Mouse (Mus musculus) heart, embryonic 16.5 days (tissue): ENCODE measurements around the gene Akap13. TPM values are rescaled to one million over a fixed set of nuclear protein-coding genes. Genes with fewer than 3 reads are reported as not detected.

Experiments used
- ATAC-seq: fragments of 200-750 bp; cut with Nextera tagmentation; replicated peaks from 2 replicates; pipeline ENCODE4 v1.8.0; 2017; ENCODE audit warnings: moderate number of reproducible peaks; ENCODE audit not compliant: insufficient read depth, low FRiP score; ENCODE audit errors: extremely low read depth
- H3K27ac ChIP-seq: fragments of 300-500 bp; sonication (generic); 2 replicates; pipeline ENCODE4 v1.5.1; 2014; ENCODE audit warnings: mild to moderate bottlenecking, low read length, control low read depth, moderate library complexity
- H3K27me3 ChIP-seq: fragments of 300-500 bp; sonication (generic); 2 replicates; pipeline ENCODE4 v1.6.1; 2014; ENCODE audit warnings: low read length, mixed read lengths; ENCODE audit not compliant: control insufficient read depth, insufficient read depth
- H3K36me3 ChIP-seq: fragments of 300-500 bp; sonication (generic); 2 replicates; pipeline ENCODE4 v1.6.1; 2014; ENCODE audit not compliant: control insufficient read depth, insufficient read depth
- H3K4me1 ChIP-seq: fragments of 300-500 bp; sonication (generic); 2 replicates; pipeline ENCODE4 v1.6.1; 2014; ENCODE audit warnings: low read length, mixed read lengths; ENCODE audit not compliant: control insufficient read depth, insufficient read depth
- H3K4me2 ChIP-seq: fragments of 300-500 bp; sonication (generic); 2 replicates; pipeline ENCODE4 v1.6.1; 2014; ENCODE audit warnings: low read depth, mild to moderate bottlenecking, control low read depth, low read length
- H3K4me3 ChIP-seq: fragments of 300-500 bp; sonication (generic); 2 replicates; pipeline ENCODE4 v1.5.1; 2014; ENCODE audit warnings: mild to moderate bottlenecking, control low read depth, low read length
- H3K9ac ChIP-seq: fragments of 300-500 bp; sonication (generic); 2 replicates; pipeline ENCODE4 v1.6.1; 2014; ENCODE audit warnings: low read length, control low read depth
- H3K9me3 ChIP-seq: fragments of 300-500 bp; sonication (generic); replicated peaks from 2 replicates; pipeline ENCODE4 v1.6.1; 2016; ENCODE audit warnings: low read length; ENCODE audit not compliant: control insufficient read depth
- WGBS: fragments of 180-500 bp; shearing (Covaris S2); extraction: QIAGEN DNeasy Blood & Tissue Kit; methylation state at CpG from one replicate; pipeline ENCODE4 v1.1.7; 2014; 5-methylcytosine and 5-hydroxymethylcytosine counted together
- polyA plus RNA-seq: library from polyadenylated mRNA; unstranded; fragments of >200 nt; fragmentation: Nextera tagmentation; extraction: Ambion mirVana; gene quantifications from 2 replicates; pipeline ENCODE4 v1.2.1, GENCODE M21; 2015

Gene Akap13
- polyA plus RNA-seq, 1 experiment from 2014 or later: 47.3 TPM

GRCm38 (mm10) chr7:75682901-75683300, 227.6 kb downstream of the Akap13 start:
- H3K9me3 ChIP-seq: no peaks in the 10 kb centered on the region
- 90% methylated on average over 1 of the region's 1 CpGs for WGBS
- no peaks in the 10 kb centered on the region for H3K27me3 ChIP-seq
- peaks cover 2% of the 10 kb centered on the region; the same call in 1 of the 2 replicates for H3K4me1 ChIP-seq
- H3K4me3 ChIP-seq: no peak overlapping the region
- H3K9ac ChIP-seq: no peak overlapping the region
- H3K27ac ChIP-seq: no peak overlapping the region
- no peak for ATAC-seq
- peaks cover 33% of the 10 kb centered on the region for H3K36me3 ChIP-seq
- H3K4me2 ChIP-seq: no peak overlapping the region

DNA sequence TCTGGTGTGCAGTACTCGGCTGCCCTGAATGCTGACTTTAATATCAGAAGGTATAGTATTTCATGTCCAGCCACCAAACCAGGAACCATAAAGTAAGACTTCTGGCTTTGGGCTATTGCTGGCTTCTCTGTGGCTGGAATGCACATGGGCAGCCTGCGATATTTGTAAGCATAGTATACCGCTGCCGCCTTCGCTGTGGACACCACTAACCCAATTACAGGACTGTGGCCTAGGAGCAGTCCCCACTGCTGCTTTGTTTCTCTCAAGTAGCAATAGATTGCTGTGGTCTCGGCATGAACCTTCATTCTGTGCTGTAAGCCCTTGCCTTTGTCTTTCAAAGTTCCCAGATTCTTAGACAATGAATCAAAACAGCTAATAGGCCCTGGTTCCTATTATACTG, 228.1 kb downstream of the Akap13 start:
- 85% methylated on average over 6 of the region's 6 CpGs for WGBS
- ATAC-seq: no peak
- H3K27me3 ChIP-seq: no peaks in the 10 kb centered on the region
- no peak overlapping the region for H3K4me3 ChIP-seq
- H3K9ac ChIP-seq: no peak overlapping the region
- no peaks in the 10 kb centered on the region for H3K9me3 ChIP-seq
- H3K36me3 ChIP-seq: peaks cover 33% of the 10 kb centered on the region
- H3K4me1 ChIP-seq: peaks cover 2% of the 10 kb centered on the region; the same call in 1 of the 2 replicates
- H3K4me2 ChIP-seq: no peak overlapping the region
- no peak overlapping the region for H3K27ac ChIP-seq

GRCm38 (mm10) chr7:75684976-75685375, 229.6 kb downstream of the Akap13 start:
- ATAC-seq: no peak
- no peak overlapping the region for H3K4me2 ChIP-seq
- H3K4me3 ChIP-seq: no peak overlapping the region
- no peaks in the 10 kb centered on the region for H3K27me3 ChIP-seq
- WGBS: 59% methylated on average over 3 of the region's 3 CpGs
- H3K27ac ChIP-seq: no peak overlapping the region
- peaks cover 38% of the 10 kb centered on the region for H3K36me3 ChIP-seq
- no peaks in the 10 kb centered on the region for H3K9me3 ChIP-seq
- no peak overlapping the region for H3K9ac ChIP-seq
- peaks cover 2% of the 10 kb centered on the region; the same call in 1 of the 2 replicates for H3K4me1 ChIP-seq

DNA sequence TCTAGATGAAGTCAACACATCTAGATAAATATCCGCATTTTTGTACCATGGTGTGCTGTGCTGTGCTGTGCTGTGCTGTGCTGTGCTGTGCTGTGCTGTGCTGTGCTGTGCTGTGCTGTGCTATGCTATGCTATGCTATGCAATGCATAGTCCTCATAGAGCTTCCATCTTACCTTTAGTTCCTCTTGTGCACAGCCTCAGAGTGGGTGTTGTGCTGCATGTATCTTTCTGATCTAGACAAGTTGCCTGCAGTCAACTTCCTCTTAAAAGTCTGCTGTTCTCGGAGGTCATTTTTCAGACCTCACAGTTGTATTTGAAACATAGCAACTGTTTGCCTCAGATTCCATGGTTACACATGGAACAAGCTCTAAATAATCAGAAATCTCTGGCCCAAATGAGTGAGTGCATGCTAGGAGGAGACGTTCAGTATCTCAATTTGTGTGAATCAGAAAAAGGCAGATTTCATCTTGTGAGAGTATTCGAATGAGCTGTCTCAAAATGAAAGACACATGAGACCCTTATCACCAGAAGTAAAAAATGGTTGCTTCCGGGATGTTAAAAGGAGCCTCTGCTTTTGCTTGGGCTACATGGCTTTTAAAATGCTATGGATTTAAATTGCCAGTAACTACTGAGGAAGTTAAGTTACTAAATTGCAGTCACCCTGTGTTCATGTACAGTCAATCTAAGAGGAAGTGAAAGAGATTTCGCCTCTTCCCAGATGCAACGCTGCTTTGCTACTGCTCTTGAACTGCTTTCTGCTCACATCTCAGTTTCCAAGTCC, 230.9 kb downstream of the Akap13 start:
- H3K4me2 ChIP-seq: no peak overlapping the region
- 75% methylated on average over 7 of the region's 7 CpGs for WGBS
- peaks cover 2% of the 10 kb centered on the region; the same call in 1 of the 2 replicates for H3K4me1 ChIP-seq
- H3K27ac ChIP-seq: peak overlapping the region; percentile 48; the same call in 1 of the 2 replicates
- no peak for ATAC-seq
- no peak overlapping the region for H3K9ac ChIP-seq
- H3K4me3 ChIP-seq: no peak overlapping the region
- no peaks in the 10 kb centered on the region for H3K27me3 ChIP-seq
- H3K36me3 ChIP-seq: peaks cover 38% of the 10 kb centered on the region
- H3K9me3 ChIP-seq: no peaks in the 10 kb centered on the region

GRCm38 (mm10) chr7:75686827-75687164, 231.5 kb downstream of the Akap13 start:
- peaks cover 38% of the 10 kb centered on the region for H3K36me3 ChIP-seq
- WGBS: 90% methylated on average over 1 of the region's 1 CpGs
- no peak for ATAC-seq
- no peak overlapping the region for H3K27ac ChIP-seq
- no peak overlapping the region for H3K9ac ChIP-seq
- no peaks in the 10 kb centered on the region for H3K27me3 ChIP-seq
- peaks cover 2% of the 10 kb centered on the region; the same call in 1 of the 2 replicates for H3K4me1 ChIP-seq
- no peak overlapping the region for H3K4me2 ChIP-seq
- H3K4me3 ChIP-seq: no peak overlapping the region
- H3K9me3 ChIP-seq: no peaks in the 10 kb centered on the region

DNA sequence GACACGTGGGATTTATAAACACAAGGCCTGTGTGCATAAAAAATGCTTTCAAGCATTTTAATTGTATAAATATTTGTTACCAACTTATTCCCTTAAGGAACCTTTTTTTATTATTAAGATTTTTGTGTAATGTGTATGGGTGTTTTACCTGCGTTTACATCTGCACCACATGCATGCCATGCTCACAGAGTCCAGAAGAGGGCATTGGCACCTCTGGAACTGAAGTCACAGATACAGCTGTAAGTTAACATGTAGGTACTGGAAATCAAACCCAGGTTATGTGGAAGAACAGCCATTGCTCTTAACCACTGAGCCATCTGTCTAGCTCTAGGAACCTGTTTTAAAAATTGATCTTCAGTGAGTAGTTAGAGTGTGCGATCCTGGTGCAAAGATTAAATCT, 232.8 kb downstream of the Akap13 start:
- H3K36me3 ChIP-seq: peaks cover 34% of the 10 kb centered on the region
- no peak overlapping the region for H3K9ac ChIP-seq
- 88% methylated on average over 3 of the region's 3 CpGs for WGBS
- no peak overlapping the region for H3K4me2 ChIP-seq
- H3K4me3 ChIP-seq: no peak overlapping the region
- ATAC-seq: no peak
- no peak overlapping the region for H3K27ac ChIP-seq
- no peaks in the 10 kb centered on the region for H3K9me3 ChIP-seq
- no peaks in the 10 kb centered on the region for H3K27me3 ChIP-seq
- peaks cover 2% of the 10 kb centered on the region; the same call in 1 of the 2 replicates for H3K4me1 ChIP-seq

DNA sequence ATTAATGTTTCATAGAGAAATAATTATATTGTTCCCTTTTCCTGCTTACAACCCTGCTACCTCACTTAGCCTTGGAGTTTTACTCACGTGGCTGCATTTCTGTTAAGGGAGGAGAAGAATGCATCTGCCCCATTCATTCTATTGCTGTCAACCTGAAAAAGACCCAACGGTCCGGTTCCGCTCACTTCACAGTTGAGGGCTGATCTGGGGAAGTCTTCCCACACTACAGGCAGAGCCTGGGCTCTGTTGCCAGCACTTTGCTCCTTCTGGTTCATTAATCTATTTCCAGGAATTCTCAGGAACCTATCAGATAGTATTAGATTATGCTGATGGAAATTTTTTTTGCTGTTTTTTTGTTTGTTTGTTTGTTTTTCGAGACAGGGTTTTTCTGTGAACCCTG, 239.4 kb downstream of the Akap13 start:
- no peak overlapping the region for H3K4me2 ChIP-seq
- peaks cover 18% of the 10 kb centered on the region for H3K36me3 ChIP-seq
- H3K27me3 ChIP-seq: no peaks in the 10 kb centered on the region
- H3K9ac ChIP-seq: no peak overlapping the region
- H3K4me1 ChIP-seq: no peaks in the 10 kb centered on the region
- no peak overlapping the region for H3K27ac ChIP-seq
- ATAC-seq: no peak
- WGBS: 88% methylated on average over 5 of the region's 5 CpGs
- no peak overlapping the region for H3K4me3 ChIP-seq
- H3K9me3 ChIP-seq: no peaks in the 10 kb centered on the region

- peaks cover 33% of the 10 kb centered on the region for H3K36me3 ChIP-seq
- WGBS: 79% methylated on average over 5 of the region's 5 CpGs
- H3K27ac ChIP-seq: no peak overlapping the region
- H3K9me3 ChIP-seq: no peaks in the 10 kb centered on the region
- ATAC-seq: no peak
- no peak overlapping the region for H3K4me2 ChIP-seq
- no peaks in the 10 kb centered on the region for H3K27me3 ChIP-seq
- no peak overlapping the region for H3K9ac ChIP-seq
- H3K4me3 ChIP-seq: no peak overlapping the region
- no peaks in the 10 kb centered on the region for H3K4me1 ChIP-seq
These were observed 244.5 kb downstream of the Akap13 start for GRCm38 (mm10) chr7:75699836-75700235.

GRCm38 (mm10) chr7:75700771-75701345, 245.5 kb downstream of the Akap13 start:
- Histone ChIP-seq H3K36me3 (peaks cover 34% of the 10 kb centered on the region), H3K4me1 (no peaks in the 10 kb centered on the region), H3K9me3 (no peaks in the 10 kb centered on the region), H3K27me3 (no peaks in the 10 kb centered on the region), H3K27ac (peak overlapping the region; percentile 23; the same call in 1 of the 2 replicates), H3K4me3 (no peak overlapping the region), H3K9ac (no peak overlapping the region), H3K4me2 (no peak overlapping the region)
- WGBS: 81% methylated on average over 10 of the region's 10 CpGs
- ATAC-seq: no peak
